Mouse (Mus musculus) cerebellum, adult 9-11 months (tissue): Measurements from ENCODE around the gene Ptprz1.

Experiments
- DNase-seq: peaks from one replicate; pipeline ENCODE4 v3.0.0; 2022

Ptprz1 gene

GRCm38 (mm10) chr6:22874781-22875613 lies at the start of gene Ptprz1:
Ptprz1 (plus strand) TSS chr6:22875502.
- peak; percentile 34 for DNase-seq

DNA sequence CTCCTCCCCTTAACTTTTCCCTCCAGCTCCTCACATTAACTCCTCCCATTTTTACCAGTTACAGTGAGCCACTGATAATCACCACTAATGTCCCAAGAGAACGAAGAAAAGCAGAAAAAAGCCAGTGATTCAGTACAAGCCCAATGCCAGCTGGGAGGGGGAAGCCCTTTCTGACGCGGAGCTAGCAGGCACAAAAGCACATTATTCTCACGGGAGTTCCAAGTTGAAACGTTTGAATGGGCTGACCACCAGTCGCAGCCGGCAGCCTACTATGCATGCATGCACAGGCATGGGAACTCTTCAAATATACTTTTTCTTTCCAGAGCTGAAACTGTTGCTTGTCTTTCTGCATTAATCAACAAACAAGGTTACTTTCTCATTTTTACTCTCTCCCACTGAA lies 41.7 kb upstream of the Ptprz1 start:
- peak; percentile 8 for DNase-seq

- DNase-seq, result peak; percentile 9
Observed at GRCm38 (mm10) chr6:22834100-22834970, 41.0 kb upstream of the Ptprz1 start.

DNA sequence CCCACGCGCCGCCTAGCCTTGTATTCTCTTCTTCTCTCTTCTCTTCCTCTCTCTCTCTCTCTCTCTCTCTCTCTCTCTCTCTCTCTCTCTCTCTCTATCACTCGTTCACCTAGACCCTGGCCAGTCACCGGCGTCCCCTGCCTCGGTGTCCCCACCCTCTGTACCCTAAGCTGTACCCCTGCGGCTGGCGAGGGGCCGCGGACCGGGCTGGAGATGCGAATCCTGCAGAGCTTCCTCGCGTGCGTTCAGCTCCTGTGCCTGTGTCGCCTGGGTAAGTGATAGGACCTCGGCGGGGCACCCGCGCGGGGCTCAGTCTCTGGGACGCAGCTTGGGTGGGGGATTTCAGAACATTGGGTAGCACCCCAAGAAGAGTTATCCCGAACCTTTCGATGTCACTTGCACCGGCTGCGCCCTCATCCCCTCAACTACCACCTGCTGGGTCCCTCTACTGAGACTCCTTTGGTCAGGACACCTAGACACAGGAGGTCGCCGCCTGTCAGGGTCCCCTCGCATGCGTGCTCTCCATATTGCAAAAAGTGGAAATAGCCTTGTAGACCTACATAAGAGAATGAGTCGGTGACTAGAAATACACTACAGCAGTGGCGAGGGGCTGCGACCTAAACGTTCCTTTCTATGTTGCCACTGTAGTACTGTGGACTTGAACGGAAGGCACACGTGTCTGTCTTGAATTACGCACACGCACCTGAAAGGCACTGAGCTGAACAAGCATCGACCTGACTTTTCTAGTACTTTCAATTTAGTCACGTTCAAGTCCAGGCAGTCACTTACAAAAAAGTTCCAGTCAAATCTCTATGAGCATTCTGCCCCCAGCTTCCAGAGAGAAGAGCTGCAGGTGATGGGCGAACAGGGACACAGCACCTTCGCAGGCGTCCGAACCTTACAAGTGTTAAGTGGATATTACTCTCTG lies 576 bp downstream of the Ptprz1 start:
- peak; percentile 8 for DNase-seq

DNA sequence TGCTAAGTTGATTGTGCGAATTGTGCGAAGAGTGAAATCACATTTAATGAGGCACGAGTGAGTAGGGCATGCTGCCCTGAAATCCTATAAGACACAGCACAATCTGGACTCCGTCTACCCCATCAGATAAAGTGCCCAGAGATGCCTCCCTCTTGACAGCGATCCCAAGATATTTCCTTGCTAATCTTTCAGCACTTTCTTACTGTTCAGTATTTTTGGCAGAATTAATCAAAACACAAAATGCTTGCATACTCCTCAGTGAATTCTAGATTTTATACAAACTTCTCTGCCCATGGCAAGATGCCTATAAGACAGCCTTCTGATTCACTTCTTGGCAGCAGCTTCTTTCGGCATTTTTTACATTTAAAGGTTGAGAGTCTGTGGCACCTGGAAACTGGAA lies 12.7 kb downstream of the Ptprz1 start:
- DNase-seq, result no peak

GRCm38 (mm10) chr6:22889333-22889732 lies 14.0 kb downstream of the Ptprz1 start:
- no peak for DNase-seq

DNA sequence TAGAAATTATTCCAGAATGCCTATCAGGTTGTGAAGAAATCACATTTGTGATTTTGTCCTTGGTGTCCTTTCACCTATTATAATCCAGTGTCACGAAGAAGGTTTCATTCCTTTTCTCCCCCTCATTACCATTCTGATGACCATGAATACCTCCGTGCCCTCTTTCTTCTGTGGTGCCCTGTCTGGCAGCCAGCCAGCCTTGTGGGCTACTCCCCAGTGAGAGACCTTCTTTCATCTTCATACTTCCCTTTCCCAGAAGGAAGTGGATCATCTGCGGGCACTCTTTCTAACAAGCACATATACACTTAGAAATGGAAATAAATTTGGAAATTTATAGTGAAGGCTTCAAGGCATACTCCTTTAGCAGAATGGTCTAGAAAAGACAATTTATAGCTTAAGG lies 26.7 kb downstream of the Ptprz1 start:
- DNase-seq, result no peak

DNA sequence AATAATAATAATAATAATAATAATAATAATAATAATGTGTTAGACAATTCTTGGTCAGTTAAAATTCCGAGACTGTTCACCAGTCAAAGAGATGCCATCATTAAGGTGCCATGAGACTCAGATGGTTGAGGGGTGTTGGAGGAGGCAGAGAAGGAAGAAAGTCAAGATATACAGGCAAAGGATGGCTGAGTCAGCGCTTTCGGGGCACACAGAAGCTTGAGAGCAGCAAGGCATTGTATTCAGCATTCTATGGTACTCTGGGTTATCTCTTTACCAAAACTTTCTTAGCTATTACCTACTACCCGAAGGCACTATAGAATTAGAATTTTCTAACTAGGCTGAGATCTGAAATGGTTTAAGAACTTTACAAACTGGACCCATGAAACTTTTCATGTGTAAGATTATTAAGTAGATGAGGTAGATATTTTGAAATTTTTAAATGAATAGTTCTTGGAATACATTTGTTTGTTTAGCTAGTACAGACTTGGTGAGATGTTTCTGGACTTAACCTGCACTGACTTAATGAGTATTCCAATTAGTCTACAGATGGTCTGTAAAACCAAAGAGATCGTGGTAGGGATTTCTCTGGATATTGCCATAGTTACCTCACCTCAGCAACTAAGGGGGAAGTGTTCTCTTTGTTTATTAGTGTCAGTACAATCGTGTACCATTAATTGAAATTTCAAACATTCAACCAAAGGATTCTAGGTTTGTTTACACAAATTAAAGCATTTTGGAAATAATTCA lies 33.4 kb downstream of the Ptprz1 start:
- no peak for DNase-seq

DNA sequence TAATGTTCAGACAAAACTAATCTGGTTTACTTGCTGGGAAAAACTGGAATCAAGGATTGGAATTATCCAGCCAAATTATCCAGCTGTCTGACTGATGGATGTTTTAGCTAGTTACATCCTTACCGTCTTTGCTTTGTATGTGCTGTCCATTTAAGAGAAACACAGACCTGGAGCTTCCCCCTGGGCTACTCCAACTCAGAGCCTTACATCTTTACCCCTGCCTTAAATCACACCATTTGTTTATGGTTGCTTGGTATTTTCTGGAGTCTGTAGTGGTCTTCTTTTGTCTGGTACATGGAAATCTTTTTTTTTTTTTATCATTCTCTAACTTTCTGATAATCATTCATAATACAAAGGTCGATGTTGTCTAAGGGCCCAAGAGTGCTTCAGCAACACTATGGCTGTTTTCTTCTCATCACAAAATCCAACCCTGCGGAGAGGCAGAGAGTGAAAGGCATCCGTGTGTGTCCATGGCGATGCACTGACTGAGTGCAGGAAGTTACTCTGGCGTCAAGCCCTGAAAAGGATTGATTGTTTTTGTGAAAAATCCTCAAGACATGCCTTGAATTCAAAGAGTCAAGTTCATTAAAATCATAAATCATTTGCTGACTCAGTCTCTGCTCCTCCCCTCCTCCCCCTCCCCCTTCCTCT lies 34.1 kb downstream of the Ptprz1 start:
- DNase-seq, result peak; percentile 17

GRCm38 (mm10) chr6:22909908-22910260 lies 34.6 kb downstream of the Ptprz1 start:
- DNase-seq, result no peak

GRCm38 (mm10) chr6:22922880-22923279 lies 47.6 kb downstream of the Ptprz1 start:
- DNase-seq, result no peak

GRCm38 (mm10) chr6:22932768-22933265 lies 57.5 kb downstream of the Ptprz1 start:
- no peak for DNase-seq

DNA sequence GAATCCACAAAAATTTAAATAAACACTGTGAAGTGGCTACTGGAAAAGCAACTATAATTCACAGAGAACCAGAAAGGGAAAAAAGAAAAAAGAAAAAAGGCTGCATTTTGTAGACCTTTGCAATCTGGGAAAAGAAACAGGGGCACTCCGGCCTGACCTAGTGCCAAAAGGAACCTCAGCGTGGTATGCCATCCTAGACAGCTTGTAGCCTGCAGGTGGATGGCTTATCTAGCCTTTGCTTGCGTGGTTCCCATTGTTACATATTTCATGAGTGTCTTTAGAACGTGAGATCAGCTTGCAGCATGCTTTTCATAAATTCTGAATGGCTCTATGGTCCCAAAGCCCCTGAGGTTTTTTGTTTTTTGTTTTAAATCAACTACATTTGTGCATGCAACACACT lies 61.8 kb downstream of the Ptprz1 start:
- no peak for DNase-seq

DNA sequence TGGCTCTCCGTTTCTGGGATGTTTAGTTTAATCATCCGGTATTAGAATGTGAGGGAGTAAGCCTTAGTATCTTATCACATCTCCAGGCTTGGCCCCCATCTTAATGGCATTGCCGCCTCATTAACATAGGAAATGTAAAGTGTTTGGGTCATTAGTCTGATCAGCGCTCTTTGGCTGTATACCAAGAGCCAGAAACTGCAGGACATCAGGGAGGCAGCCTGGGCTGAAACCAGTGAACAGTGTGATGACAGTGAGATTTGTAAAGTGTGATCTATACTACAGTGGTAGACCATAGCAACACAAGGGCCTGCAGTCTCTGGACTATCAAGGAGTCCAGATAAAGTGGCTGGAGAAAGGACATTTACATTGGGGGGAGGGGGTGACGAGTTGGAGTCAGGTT lies 62.2 kb downstream of the Ptprz1 start:
- DNase-seq, result no peak

- no peak for DNase-seq
Observed at GRCm38 (mm10) chr6:22944191-22944590, 68.9 kb downstream of the Ptprz1 start.

DNA sequence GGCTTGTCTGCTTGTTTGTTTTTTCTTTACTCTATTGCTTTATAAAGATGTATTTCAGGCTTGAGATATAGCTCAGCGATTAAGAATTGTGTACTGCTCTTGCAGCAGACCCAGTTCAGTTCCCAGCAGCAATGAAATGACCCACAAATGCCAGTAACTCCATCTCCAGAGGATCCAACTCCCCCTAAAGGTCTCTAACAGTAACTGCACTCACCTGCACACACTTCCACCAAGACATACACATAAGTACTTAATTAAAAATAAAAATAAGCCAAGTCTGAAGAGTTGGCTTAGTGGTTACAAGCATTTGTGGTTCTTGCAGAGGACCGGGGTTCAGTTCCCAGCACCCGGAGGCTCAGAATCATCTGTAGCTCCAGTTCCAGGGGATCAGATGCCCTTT lies 88.1 kb downstream of the Ptprz1 start:
- DNase-seq, result no peak

- DNase-seq, result no peak
Observed at GRCm38 (mm10) chr6:22968073-22968472, 92.8 kb downstream of the Ptprz1 start.

GRCm38 (mm10) chr6:22983769-22984519 lies 108.6 kb downstream of the Ptprz1 start:
- no peak for DNase-seq

GRCm38 (mm10) chr6:22984520-22985154 lies 109.3 kb downstream of the Ptprz1 start:
- no peak for DNase-seq

DNA sequence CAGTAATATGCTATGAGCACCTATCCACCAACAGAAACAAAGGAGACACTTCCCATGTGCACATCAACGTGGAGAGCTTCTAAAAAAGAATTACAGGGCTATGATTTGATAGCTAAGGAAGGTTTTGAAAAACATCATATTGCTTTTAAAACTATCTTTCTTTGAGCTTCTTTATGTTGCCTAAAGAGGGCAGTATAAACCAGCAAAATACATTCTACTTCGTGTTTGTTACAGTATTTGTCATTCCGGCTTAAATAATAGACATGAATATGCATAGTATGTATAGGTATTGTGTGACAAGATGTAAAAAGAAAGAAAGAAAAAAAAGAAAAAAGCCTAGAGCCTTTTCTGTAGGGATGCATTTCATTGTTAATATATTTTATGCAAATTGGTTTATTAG lies 127.8 kb downstream of the Ptprz1 start:
- no peak for DNase-seq
